Mouse (Mus musculus) retina, postnatal 7 days (tissue): ENCODE measurements at regions not wholly inside any gene's neighbourhood (a gene's known extent, or its start where the extent isn't known, plus 50 kb on each side); places are given as distances from the start of the nearest gene placed in this dataset.

ENCODE experiments used
- DNase-seq: peaks from one replicate; pipeline ENCODE4 v3.0.0-alpha.2; 2012; ENCODE audit warnings: low read depth, low spot score

- no peak for DNase-seq
Observed at GRCm38 (mm10) chr15:47289691-47290090, 6595.0 kb upstream of the Gm7489 start.

DNA sequence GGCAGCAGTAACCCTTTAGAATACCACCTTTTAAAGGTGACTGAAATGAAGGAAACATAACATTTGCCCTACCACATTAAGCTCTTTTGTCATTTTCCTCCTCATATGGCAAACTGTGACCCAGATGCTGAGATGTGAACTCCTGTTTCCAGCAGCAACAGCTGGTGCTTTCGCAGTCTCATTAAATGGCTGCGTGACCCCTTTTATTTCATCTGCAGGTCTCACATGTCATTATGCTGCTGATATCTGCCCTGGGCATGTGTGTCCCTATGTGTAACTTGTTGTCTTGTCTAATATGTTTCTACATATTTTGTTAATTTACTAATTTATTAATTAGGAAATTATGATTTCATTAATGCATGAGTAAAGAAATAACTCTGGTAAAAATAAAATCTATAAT lies 6584.9 kb upstream of the Gm7489 start:
- peak; percentile 2 for DNase-seq

DNA sequence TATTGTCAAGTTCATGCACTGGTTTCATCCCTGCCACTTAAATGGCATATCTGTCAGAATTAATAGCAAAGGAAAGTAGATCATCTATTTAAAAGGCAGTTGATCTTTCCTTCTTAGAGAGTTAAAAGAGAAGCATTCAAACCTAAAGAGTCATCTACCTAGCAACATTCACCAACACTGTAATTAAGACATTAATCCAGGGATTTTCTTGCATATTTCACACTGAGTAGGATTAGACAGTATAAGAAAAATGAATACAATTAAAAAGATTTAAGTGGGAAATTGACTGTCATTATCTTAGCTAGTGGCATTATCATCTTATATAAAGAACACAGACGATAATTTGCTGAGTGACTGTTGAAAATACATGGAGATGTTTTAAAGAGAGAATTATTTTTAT lies 6554.2 kb upstream of the Gm7489 start:
- DNase-seq = no peak
